Comparison of ENCODE assay signal across 17 mouse cellular contexts in the genomic region with DNA sequence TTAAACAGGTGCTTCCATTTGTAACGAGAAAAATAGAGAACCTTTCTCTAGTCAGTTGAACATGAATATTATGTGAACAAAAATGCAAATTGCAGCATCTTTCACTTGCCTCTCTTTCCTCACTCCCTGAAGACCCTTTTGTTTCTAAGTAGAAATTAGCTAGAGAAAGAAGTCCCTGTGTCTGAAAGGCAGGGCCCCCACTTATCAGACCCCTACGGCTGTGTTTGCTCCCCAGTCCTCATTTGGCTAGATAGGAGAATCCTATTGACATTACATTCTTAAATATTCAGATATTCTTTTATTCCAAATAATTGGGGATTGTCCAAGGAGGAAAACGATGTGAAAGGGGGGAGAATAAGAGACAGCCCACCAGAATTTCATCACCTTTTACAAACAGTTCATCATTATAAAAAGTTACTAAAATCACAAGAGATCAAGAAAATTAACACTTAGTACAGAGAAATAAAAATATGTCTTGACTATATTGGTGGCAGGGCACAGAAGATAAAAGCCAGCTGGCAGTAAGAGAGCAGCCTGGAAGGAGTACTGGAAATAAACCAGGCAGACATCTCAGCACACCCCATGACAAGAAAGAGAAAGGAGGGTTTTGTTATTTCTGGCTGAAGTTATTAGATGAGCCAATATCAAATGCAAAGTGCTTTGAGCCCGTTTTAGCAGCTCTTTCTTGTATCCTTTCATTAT.
DNase-seq lines count a peak whose midpoint lies in the region; ATAC-seq and TF ChIP-seq lines count a peak whose summit lies in the region.
"Had no signal": no experiment of that assay in that cellular context is flagged by ENCODE, and none has a peak within 500 bp of the region (broad histone marks: within the 10 kb centered on the region; RNA-seq: fewer than 3 reads in every experiment).

No protein-coding gene starts in this region.

- DNase-seq in cerebellum, postnatal 10 days = peak; percentile 19 to 38
- no peak for DNase-seq in cerebellum, adult 11 months
- DNase-seq in lung, adult 18-20 months = peak; percentile 3 to 12
- DNase-seq in lung, adult 2 months = no peak
- DNase-seq in lung, postnatal 10 days = peak; percentile 54
- DNase-seq in adrenal gland, adult 2 months = no peak
- DNase-seq in c-Kit-positive CD71-positive TER-119-positive erythroid progenitor cells, embryonic 14.5 days (ENCODE audit: low spot score) = no peak
- DNase-seq: cerebellum, adult 2 months; kidney, adult 11 months; retina, postnatal 1 day; thymus, adult 18-20 months had no signal

- TF ChIP-seq CTCF in lung, adult 2 months (IDR thresholded peaks at IDR 0.05; ENCODE audit: insufficient read depth, low read length) = no peak

- no peak for TF ChIP-seq POLR2A in lung, adult 2 months (IDR thresholded peaks at IDR 0.05; ENCODE audit: borderline replicate concordance, extremely low read depth, low read depth, low read length)

- no peak for ATAC-seq in megakaryocyte, adult 5-6 weeks (ENCODE audit: poor library complexity, severe bottlenecking)
- ATAC-seq: CD4-positive, CD25-positive, alpha-beta regulatory T cell, adult 4 months; hindbrain, embryonic 16.5 days had no signal

- WGBS in lung, adult 2 months = 54% methylated on average over 4 of the region's 4 CpGs

- H3K4me3 ChIP-seq in lung, adult 2 months (replicated peaks; ENCODE audit: extremely low read depth, low read depth, low read length) = no peak overlapping the region
- H3K4me3 ChIP-seq: layer of hippocampus, adult 2 months; liver, embryonic 15.5 days; neural tube, embryonic 15.5 days had no signal

- no peaks in the 10 kb centered on the region for H3K4me1 ChIP-seq in lung, adult 2 months (ENCODE audit: control insufficient read depth, insufficient read depth, low read length)
- H3K4me1 ChIP-seq: liver, embryonic 15.5 days; neural tube, embryonic 15.5 days had no signal

Comparison
In these comparisons a context has a peak if more than half of its experiments do, and no peak if none do; other contexts are left out.
1. DNase-seq: peak in cerebellum, postnatal 10 days (2 of 2), lung, adult 18-20 months (2 of 2) and lung, postnatal 10 days (single experiment); none in cerebellum, adult 11 months (single experiment), lung, adult 2 months (single experiment), adrenal gland, adult 2 months (single experiment) and c-Kit-positive CD71-positive TER-119-positive erythroid progenitor cells, embryonic 14.5 days (single experiment).